Mouse (Mus musculus): ENCODE results near the gene Knl1. TPM values are rescaled to one million over a fixed set of nuclear protein-coding genes. Genes with fewer than 3 reads are reported as not detected.

The Knl1 gene
- total RNA-seq, 2 experiments from 2014 or later, result 46.8 to 71.1 TPM

DNA sequence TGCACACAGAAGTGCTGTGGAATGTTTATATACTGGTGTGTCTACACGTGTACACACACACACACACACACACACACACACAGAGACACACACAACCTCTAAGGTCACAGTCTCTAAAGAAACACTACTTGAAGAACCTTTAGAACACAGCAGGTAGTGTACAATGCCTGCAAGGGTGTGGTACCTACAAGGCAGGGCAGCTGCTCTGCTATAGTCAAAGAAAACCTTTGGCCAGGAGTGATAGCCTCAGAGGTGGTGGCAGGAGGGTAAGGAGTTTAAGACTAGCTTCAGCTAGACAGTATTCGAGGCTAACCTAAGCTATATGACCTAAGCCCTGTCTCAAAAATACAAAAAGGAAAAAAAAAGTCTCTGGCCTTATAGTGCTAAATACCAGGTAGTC, 107.8 kb downstream of the Knl1 start:
- no peak for ATAC-seq (replicated peaks; ENCODE audit: poor library complexity, severe bottlenecking)

Other genes starting within 250 kb of the Knl1 start
- 57.9 and 61.3 TPM in 2 replicates for gene Knstrn, start 233.1 kb upstream of the Knl1 start, total RNA-seq (2014; fragmentation: Nextera tagmentation)
- gene Knstrn, start 233.1 kb upstream of the Knl1 start, total RNA-seq (2017), result 190 and 228 TPM in 2 replicates
- 59.9 and 60.9 TPM in 2 replicates for gene Ivd, start 185.2 kb upstream of the Knl1 start, total RNA-seq (2014; fragmentation: Nextera tagmentation)
- gene Ivd, start 185.2 kb upstream of the Knl1 start, total RNA-seq (2017), result 34.6 and 45.3 TPM in 2 replicates
- 10.1 and 12.3 TPM in 2 replicates for gene Bahd1, start 146.7 kb upstream of the Knl1 start, total RNA-seq (2014; fragmentation: Nextera tagmentation)
- gene Bahd1, start 146.7 kb upstream of the Knl1 start, total RNA-seq (2017), result 4.6 and 4.8 TPM in 2 replicates
- 8.4 and 11.4 TPM in 2 replicates for gene Chst14, start 120.6 kb upstream of the Knl1 start, total RNA-seq (2014; fragmentation: Nextera tagmentation)
- 1.4 and 1.5 TPM in 2 replicates for gene Chst14, start 120.6 kb upstream of the Knl1 start, total RNA-seq (2017)
- gene Ccdc32, start 17.7 kb upstream of the Knl1 start, total RNA-seq (2014; fragmentation: Nextera tagmentation), result 11.5 and 18.3 TPM in 2 replicates
- 14.4 and 15.7 TPM in 2 replicates for gene Ccdc32, start 17.7 kb upstream of the Knl1 start, total RNA-seq (2017)
- 15.8 and 16.0 TPM in 2 replicates for gene Rpusd2, start 12.3 kb upstream of the Knl1 start, total RNA-seq (2014; fragmentation: Nextera tagmentation)
- 15.0 and 15.8 TPM in 2 replicates for gene Rpusd2, start 12.3 kb upstream of the Knl1 start, total RNA-seq (2017)
- 50.7 and 71.9 TPM in 2 replicates for gene Rad51, start 65.7 kb downstream of the Knl1 start, total RNA-seq (2014; fragmentation: Nextera tagmentation)
- gene Rad51, start 65.7 kb downstream of the Knl1 start, total RNA-seq (2017), result 32.2 and 36.3 TPM in 2 replicates
- gene Rmdn3, start 109.9 kb downstream of the Knl1 start, total RNA-seq (2014; fragmentation: Nextera tagmentation), result 25.4 and 27.2 TPM in 2 replicates
- 31.6 and 34.3 TPM in 2 replicates for gene Rmdn3, start 109.9 kb downstream of the Knl1 start, total RNA-seq (2017)
- 1.3 TPM in 1 of 2 replicates, not detected in the other for gene Gchfr, start 120.7 kb downstream of the Knl1 start, total RNA-seq (2014; fragmentation: Nextera tagmentation)
- gene Gchfr, start 120.7 kb downstream of the Knl1 start, total RNA-seq (2017), result 1.2 TPM in 1 of 2 replicates, not detected in the other
- not detected in 2 replicates for gene Gm14137, start 127.4 kb downstream of the Knl1 start, total RNA-seq (2014; fragmentation: Nextera tagmentation)
- gene Gm14137, start 127.4 kb downstream of the Knl1 start, total RNA-seq (2017), result not detected in 2 replicates
- 49.0 and 76.4 TPM in 2 replicates for gene Zfyve19, start 161.5 kb downstream of the Knl1 start, total RNA-seq (2014; fragmentation: Nextera tagmentation)
- 66.1 and 83.0 TPM in 2 replicates for gene Zfyve19, start 161.5 kb downstream of the Knl1 start, total RNA-seq (2017)
- gene Dnajc17, start 161.7 kb downstream of the Knl1 start, total RNA-seq (2014; fragmentation: Nextera tagmentation), result 18.6 and 22.0 TPM in 2 replicates
- gene Dnajc17, start 161.7 kb downstream of the Knl1 start, total RNA-seq (2017), result 57.1 and 60.6 TPM in 2 replicates
- not detected in 2 replicates for gene Ppp1r14d, start 182.8 kb downstream of the Knl1 start, total RNA-seq (2014; fragmentation: Nextera tagmentation)
- not detected in 2 replicates for gene Ppp1r14d, start 182.8 kb downstream of the Knl1 start, total RNA-seq (2017)
- not detected in 2 replicates for gene Spint1, start 190.2 kb downstream of the Knl1 start, total RNA-seq (2014; fragmentation: Nextera tagmentation)
- gene Spint1, start 190.2 kb downstream of the Knl1 start, total RNA-seq (2017), result 0.15 TPM in 1 of 2 replicates, not detected in the other
- not detected in 2 replicates for gene Rhov, start 224.2 kb downstream of the Knl1 start, total RNA-seq (2014; fragmentation: Nextera tagmentation)
- gene Rhov, start 224.2 kb downstream of the Knl1 start, total RNA-seq (2017), result 0.26 and 0.65 TPM in 2 replicates
- gene Vps18, start 241.6 kb downstream of the Knl1 start, total RNA-seq (2014; fragmentation: Nextera tagmentation), result 11.3 and 14.8 TPM in 2 replicates
- gene Vps18, start 241.6 kb downstream of the Knl1 start, total RNA-seq (2017), result 17.2 and 21.1 TPM in 2 replicates